Mouse (Mus musculus) kidney, adult 11 months (tissue): ENCODE results near the gene Aoc1.

ENCODE experiments used
- DNase-seq: peaks from one replicate; pipeline ENCODE4 v3.0.0; 2022

Gene Aoc1

GRCm38 (mm10) chr6:48912033-48912432 is 39.3 kb downstream of the Aoc1 start:
- no peak for DNase-seq

GRCm38 (mm10) chr6:48913587-48913986 is 40.9 kb downstream of the Aoc1 start:
- DNase-seq, result peak; percentile 34

- no peak for DNase-seq
Measured at GRCm38 (mm10) chr6:48929595-48929994, 56.9 kb downstream of the Aoc1 start, which contains the start of gene 1600015I10Rik. TSS of gene 1600015I10Rik (plus strand) at chr6:48929895.

- DNase-seq, result no peak
Measured at GRCm38 (mm10) chr6:48949596-48949995, 76.9 kb downstream of the Aoc1 start.

- DNase-seq, result no peak
Measured at GRCm38 (mm10) chr6:48950676-48951075, 78.0 kb downstream of the Aoc1 start.

- no peak for DNase-seq
Measured at GRCm38 (mm10) chr6:48951630-48952029, 78.9 kb downstream of the Aoc1 start.

- no peak for DNase-seq
Measured at GRCm38 (mm10) chr6:48953220-48953619, 80.5 kb downstream of the Aoc1 start.

- DNase-seq, result no peak
Measured at GRCm38 (mm10) chr6:48954211-48954610, 81.5 kb downstream of the Aoc1 start.

GRCm38 (mm10) chr6:48954946-48955345 is 82.2 kb downstream of the Aoc1 start:
- peak; percentile 66 for DNase-seq

GRCm38 (mm10) chr6:48956785-48957184 is 84.1 kb downstream of the Aoc1 start:
- no peak for DNase-seq

GRCm38 (mm10) chr6:48958053-48958452 is 85.4 kb downstream of the Aoc1 start:
- peak; percentile 16 for DNase-seq
